Mouse (Mus musculus): ENCODE measurements around the gene Rimbp3. TPM values are rescaled to one million over a fixed set of nuclear protein-coding genes. Genes with fewer than 3 reads are reported as not detected.

Rimbp3 gene
- total and polyA plus RNA-seq, 2 experiments from 2014 or later, result 1.7 to 4.9 TPM

DNA sequence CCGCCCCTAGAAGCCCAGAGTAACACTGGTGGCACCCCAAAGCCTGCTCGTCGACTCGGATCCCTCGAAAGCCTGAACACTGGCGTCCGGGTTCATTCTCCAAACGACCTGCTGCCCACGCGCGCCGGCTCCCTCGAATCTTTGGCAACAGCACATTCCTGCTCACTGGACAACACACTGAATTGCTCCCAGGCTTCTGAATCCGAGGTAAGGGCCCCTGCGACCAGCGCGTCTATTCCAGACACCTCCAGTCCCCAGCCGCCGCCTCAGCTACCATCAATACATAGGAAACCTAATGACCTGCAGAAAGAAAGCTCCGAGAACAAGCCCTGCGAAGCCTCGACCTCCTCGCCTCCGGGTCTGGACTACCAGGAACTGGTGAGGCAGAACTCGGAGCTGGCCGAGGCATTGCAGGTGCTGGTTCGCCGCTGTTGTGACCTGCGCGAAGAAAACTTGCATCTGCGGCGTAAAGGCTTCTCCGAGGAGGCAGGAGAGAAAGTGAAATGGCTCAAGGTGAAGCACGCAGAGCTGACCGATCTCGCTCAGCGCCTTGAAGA lies 1.1 kb downstream of the Rimbp3 start:
- Histone ChIP-seq H3K9me3 (ENCODE audit: low read length) (no peaks in the 10 kb centered on the region), H3K27ac (ENCODE audit: low read depth, low read length) (peak overlapping the region; percentile 85), H3K27me3 (ENCODE audit: insufficient read depth, low read length) (no peaks in the 10 kb centered on the region), H3K4me1 (ENCODE audit: insufficient read depth, low read length) (0 out of 2 replicates have a peak, but pooled peaks cover 4% of the 10 kb centered on the region), H3K36me3 (ENCODE audit: insufficient read depth, low read length) (no peaks in the 10 kb centered on the region), H3K4me2 (ENCODE audit: low read depth, low read length, poor library complexity, severe bottlenecking) (peak overlapping the region; percentile 96), H3K9ac (replicated peaks; ENCODE audit: low read length, poor library complexity, severe bottlenecking) (peak overlapping the region; percentile 74), H3K4me3 (ENCODE audit: low read depth, low read length) (peak overlapping the region; percentile 69)
- under 1% methylated on average over 37 of the region's 37 CpGs for WGBS
- no peak for DNase-seq (ENCODE audit: low spot score)
- no peak for TF ChIP-seq CTCF (IDR thresholded peaks at IDR 0.05)
- peak; percentile 12 for ATAC-seq (ENCODE audit: low FRiP score)

DNA sequence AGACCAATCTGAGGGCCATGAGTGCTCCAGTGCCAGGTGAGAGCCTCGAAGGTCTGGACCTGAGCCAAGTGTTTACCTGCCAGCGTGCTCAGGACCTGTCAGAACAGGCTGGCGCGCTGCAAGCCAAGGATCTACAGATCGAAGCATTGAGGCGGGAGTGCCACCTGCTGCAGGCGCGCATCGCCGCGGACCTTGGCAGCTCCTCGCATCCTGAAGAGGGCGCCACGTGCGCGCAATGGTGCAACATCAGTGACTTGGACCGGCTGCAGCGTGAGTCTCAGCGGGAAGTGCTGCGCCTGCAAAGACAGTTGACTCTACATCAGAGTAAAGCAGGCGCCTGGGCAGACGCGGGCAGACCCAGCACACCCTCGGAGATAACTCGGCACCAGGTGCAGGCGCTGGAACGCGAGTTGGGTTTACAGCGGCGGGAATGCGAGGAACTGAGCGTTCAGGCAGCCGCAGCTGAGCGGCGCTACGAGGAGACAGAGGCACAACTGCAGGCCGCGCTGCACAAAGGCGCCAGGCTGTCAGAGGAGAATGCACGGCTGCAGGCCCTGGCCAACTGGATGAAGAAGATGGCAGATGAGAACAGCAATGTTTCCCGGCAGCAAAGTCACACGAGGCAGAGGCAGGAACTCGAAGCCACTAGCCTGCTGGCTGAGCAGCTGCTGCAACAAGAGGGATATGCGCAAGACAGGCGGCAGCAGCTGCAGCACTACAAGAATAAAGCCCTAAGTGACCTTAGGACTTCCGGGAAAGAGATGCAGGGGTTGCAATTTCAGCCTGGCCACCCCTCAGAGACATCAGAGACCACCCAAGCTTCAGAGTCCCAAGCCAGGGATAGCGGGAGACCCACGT lies 1.8 kb downstream of the Rimbp3 start:
- H3K36me3 ChIP-seq (ENCODE audit: insufficient read depth, low read length), result no peaks in the 10 kb centered on the region
- no peaks in the 10 kb centered on the region for H3K9me3 ChIP-seq (ENCODE audit: low read length)
- H3K9ac ChIP-seq (replicated peaks; ENCODE audit: low read length, poor library complexity, severe bottlenecking), result peak overlapping the region; percentile 74; the same call in 1 of the 2 replicates
- DNase-seq (ENCODE audit: low spot score) (peak; percentile 92), ATAC-seq (ENCODE audit: low FRiP score) (peak; percentile 81)
- no peaks in the 10 kb centered on the region for H3K27me3 ChIP-seq (ENCODE audit: insufficient read depth, low read length)
- WGBS, result 7% methylated on average over 48 of the region's 48 CpGs
- H3K4me3 ChIP-seq (ENCODE audit: low read depth, low read length), result peak overlapping the region; percentile 69
- TF ChIP-seq CTCF (IDR thresholded peaks at IDR 0.05), result peak; percentile 90
- H3K4me2 ChIP-seq (ENCODE audit: low read depth, low read length, poor library complexity, severe bottlenecking), result peak overlapping the region; percentile 96
- H3K27ac ChIP-seq (ENCODE audit: low read depth, low read length), result peak overlapping the region; percentile 85; the same call in 1 of the 2 replicates
- 0 out of 2 replicates have a peak, but pooled peaks cover 4% of the 10 kb centered on the region for H3K4me1 ChIP-seq (ENCODE audit: insufficient read depth, low read length)

DNA sequence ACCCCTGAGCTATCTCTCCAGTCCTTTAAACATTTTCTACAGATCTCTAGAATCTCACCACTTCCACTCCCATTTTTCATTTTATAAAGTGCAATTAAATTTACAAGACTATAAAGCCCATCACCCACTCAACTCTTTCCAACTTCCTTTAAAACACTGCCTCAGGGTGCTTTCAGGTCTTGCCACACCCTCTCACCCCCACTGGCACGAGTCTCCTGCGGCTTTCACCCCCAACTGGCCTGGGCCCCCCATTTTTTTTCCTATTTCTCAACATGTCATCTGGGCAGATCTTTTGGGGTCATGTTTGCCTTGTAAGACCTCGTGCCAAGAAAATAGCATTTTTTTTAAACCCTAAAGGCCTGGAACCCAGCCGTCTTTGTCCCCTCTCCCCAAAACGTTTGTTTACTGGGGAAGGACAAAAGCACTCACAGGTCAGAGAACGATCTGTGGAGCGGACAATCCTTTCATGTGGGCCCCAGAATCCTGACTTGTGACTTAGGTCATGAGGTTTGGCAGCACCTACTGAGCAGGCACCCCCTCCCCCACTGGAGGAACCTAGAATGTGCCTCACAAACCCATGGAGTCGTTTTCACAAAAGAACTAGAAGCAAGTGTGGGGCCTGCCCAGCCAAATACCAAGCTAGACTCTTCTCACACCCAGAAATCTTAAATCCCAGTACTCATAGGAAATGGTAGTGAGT lies 8.7 kb downstream of the Rimbp3 start:
- Histone ChIP-seq H3K27me3 (ENCODE audit: insufficient read depth, low read length) (no peaks in the 10 kb centered on the region), H3K9ac (replicated peaks; ENCODE audit: low read length, poor library complexity, severe bottlenecking) (no peak overlapping the region), H3K27ac (ENCODE audit: low read depth, low read length) (no peak overlapping the region), H3K4me3 (ENCODE audit: low read depth, low read length) (no peak overlapping the region), H3K4me2 (ENCODE audit: low read depth, low read length, poor library complexity, severe bottlenecking) (no peak overlapping the region), H3K36me3 (ENCODE audit: insufficient read depth, low read length) (no peaks in the 10 kb centered on the region), H3K4me1 (ENCODE audit: insufficient read depth, low read length) (no peaks in the 10 kb centered on the region), H3K9me3 (ENCODE audit: low read length) (no peaks in the 10 kb centered on the region)
- DNase-seq (ENCODE audit: low spot score) (no peak), ATAC-seq (ENCODE audit: low FRiP score) (no peak)
- TF ChIP-seq CTCF (IDR thresholded peaks at IDR 0.05), result no peak
- WGBS, result 70% methylated on average over 8 of the region's 8 CpGs

DNA sequence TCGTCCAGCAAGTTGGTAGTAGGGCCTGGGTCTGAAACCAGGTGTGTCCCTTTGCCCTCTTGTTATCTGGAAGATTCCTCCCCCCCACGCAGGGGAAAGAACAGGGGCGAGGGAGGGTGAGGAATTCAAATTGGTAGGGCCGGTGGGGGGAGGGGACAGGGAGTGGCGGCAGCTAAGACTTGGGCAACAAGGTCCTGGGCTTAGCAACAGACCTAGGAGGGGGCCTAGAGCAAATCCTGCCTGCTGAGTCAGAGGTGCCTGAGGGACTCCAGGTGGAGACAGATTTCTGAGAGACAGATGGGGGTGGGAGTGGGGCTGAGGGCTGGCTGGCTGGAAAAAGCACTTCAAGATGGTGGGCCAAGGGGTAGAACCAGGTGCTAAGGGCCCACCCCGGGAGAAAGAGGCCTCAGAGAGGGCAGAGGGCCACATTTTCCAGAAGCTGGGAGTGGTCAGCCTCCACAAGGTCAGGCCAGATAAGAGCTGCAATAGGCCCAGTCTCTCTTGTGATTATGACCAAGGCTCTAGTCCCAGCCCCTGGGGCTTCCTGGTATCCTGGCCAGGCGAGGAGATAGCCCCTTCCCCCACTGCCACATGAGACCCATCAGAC lies 11.8 kb downstream of the Rimbp3 start:
- 33% methylated on average over 7 of the region's 7 CpGs for WGBS
- Histone ChIP-seq H3K4me3 (ENCODE audit: low read depth, low read length) (no peak overlapping the region), H3K4me2 (ENCODE audit: low read depth, low read length, poor library complexity, severe bottlenecking) (no peak overlapping the region), H3K4me1 (ENCODE audit: insufficient read depth, low read length) (no peaks in the 10 kb centered on the region), H3K9me3 (ENCODE audit: low read length) (no peaks in the 10 kb centered on the region), H3K36me3 (ENCODE audit: insufficient read depth, low read length) (no peaks in the 10 kb centered on the region), H3K27ac (ENCODE audit: low read depth, low read length) (no peak overlapping the region), H3K9ac (replicated peaks; ENCODE audit: low read length, poor library complexity, severe bottlenecking) (no peak overlapping the region), H3K27me3 (ENCODE audit: insufficient read depth, low read length) (no peaks in the 10 kb centered on the region)
- DNase-seq (ENCODE audit: low spot score) (no peak), ATAC-seq (ENCODE audit: low FRiP score) (no peak)
- TF ChIP-seq CTCF (IDR thresholded peaks at IDR 0.05), result no peak

DNA sequence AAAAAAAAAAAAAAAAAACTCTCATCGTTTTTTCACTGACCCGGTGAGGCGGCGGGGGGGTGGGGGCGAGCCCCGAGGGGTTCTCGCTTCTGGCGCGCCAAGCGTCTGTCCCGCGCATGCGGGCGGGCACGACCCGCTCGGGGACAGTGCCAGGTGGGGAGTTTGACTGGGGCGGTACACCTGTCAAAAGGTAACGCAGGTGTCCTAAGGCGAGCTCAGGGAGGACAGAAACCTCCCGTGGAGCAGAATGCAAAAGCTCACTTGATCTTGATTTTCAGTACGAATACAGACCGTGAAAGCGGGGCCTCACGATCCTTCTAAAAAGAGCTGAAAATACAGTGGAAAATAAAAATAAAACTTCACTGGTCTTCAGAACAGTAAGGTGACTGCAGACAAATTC lies 13.8 kb downstream of the Rimbp3 start:
- Histone ChIP-seq H3K27me3 (ENCODE audit: insufficient read depth, low read length) (no peaks in the 10 kb centered on the region), H3K4me1 (ENCODE audit: insufficient read depth, low read length) (no peaks in the 10 kb centered on the region), H3K9me3 (ENCODE audit: low read length) (no peaks in the 10 kb centered on the region), H3K36me3 (ENCODE audit: insufficient read depth, low read length) (no peaks in the 10 kb centered on the region), H3K4me2 (ENCODE audit: low read depth, low read length, poor library complexity, severe bottlenecking) (no peak overlapping the region), H3K27ac (ENCODE audit: low read depth, low read length) (no peak overlapping the region), H3K9ac (replicated peaks; ENCODE audit: low read length, poor library complexity, severe bottlenecking) (no peak overlapping the region), H3K4me3 (ENCODE audit: low read depth, low read length) (no peak overlapping the region)
- DNase-seq (ENCODE audit: low spot score) (peak; percentile 66), ATAC-seq (ENCODE audit: low FRiP score) (peak; percentile 100)
- no peak for TF ChIP-seq CTCF (IDR thresholded peaks at IDR 0.05)
- WGBS, result 43% methylated on average over 25 of the region's 25 CpGs
